Mouse (Mus musculus): ENCODE data around the gene Rassf5. TPM values are rescaled to one million over a fixed set of nuclear protein-coding genes. Genes with fewer than 3 reads are reported as not detected.

Rassf5 gene
- polyA plus RNA-seq, 1 experiment from 2014 or later: 7.9 TPM

- H3K36me3 ChIP-seq (ENCODE audit: control insufficient read depth, insufficient read depth, low read length): no peaks in the 10 kb centered on the region
- H3K4me1 ChIP-seq (replicated peaks; ENCODE audit: control insufficient read depth, insufficient read depth): 0 out of 2 replicates have a peak, but pooled peaks cover 4% of the 10 kb centered on the region
- peak overlapping the region; percentile 18; the same call in 1 of the 2 replicates for H3K9ac ChIP-seq (ENCODE audit: low read length)
- ATAC-seq (ENCODE audit: low FRiP score, low TSS enrichment) (no peak; the same call in 1 of the 2 replicates), DNase-seq (ENCODE audit: low spot score) (peak; percentile 43)
- H3K27me3 ChIP-seq (ENCODE audit: control insufficient read depth, insufficient read depth, low read length): no peaks in the 10 kb centered on the region
- H3K4me3 ChIP-seq (ENCODE audit: low read depth, low read length): no peak overlapping the region
- no peak for TF ChIP-seq EP300 (optimal IDR thresholded peaks at IDR 0.05)
- TF ChIP-seq CTCF (IDR thresholded peaks at IDR 0.05; ENCODE audit: low read depth): peak; percentile 82
- WGBS: 9% methylated on average over 7 of the region's 7 CpGs
- H3K9me3 ChIP-seq (ENCODE audit: control insufficient read depth, low read length): no peaks in the 10 kb centered on the region
- H3K4me2 ChIP-seq (replicated peaks; ENCODE audit: low read depth): peak overlapping the region; percentile 98
- no peak overlapping the region for H3K27ac ChIP-seq (replicated peaks)
Measured at GRCm38 (mm10) chr1:131246433-131247395, 1.7 kb upstream of the Rassf5 start.

- TF ChIP-seq EP300 (optimal IDR thresholded peaks at IDR 0.05) (no peak), CTCF (IDR thresholded peaks at IDR 0.05; ENCODE audit: low read depth) (peak; percentile 71)
- Histone ChIP-seq H3K9me3 (ENCODE audit: control insufficient read depth, low read length) (no peaks in the 10 kb centered on the region), H3K36me3 (ENCODE audit: control insufficient read depth, insufficient read depth, low read length) (no peaks in the 10 kb centered on the region), H3K27ac (replicated peaks) (no peak overlapping the region), H3K4me2 (replicated peaks; ENCODE audit: low read depth) (peak overlapping the region; percentile 98), H3K27me3 (ENCODE audit: control insufficient read depth, insufficient read depth, low read length) (no peaks in the 10 kb centered on the region), H3K9ac (ENCODE audit: low read length) (peak overlapping the region; percentile 80; the same call in 1 of the 2 replicates), H3K4me3 (ENCODE audit: low read depth, low read length) (peak overlapping the region; percentile 72), H3K4me1 (replicated peaks; ENCODE audit: control insufficient read depth, insufficient read depth) (0 out of 2 replicates have a peak, but pooled peaks cover 4% of the 10 kb centered on the region)
- ATAC-seq (ENCODE audit: low FRiP score, low TSS enrichment) (peak; percentile 57), DNase-seq (ENCODE audit: low spot score) (peak; percentile 52)
- WGBS: 9% methylated on average over 9 of the region's 9 CpGs
Measured at GRCm38 (mm10) chr1:131245926-131246325, 868 bp upstream of the Rassf5 start.

GRCm38 (mm10) chr1:131244536-131245088, 446 bp downstream of the Rassf5 start:
- peak overlapping the region; percentile 98 for H3K4me2 ChIP-seq (replicated peaks; ENCODE audit: low read depth)
- no peaks in the 10 kb centered on the region for H3K9me3 ChIP-seq (ENCODE audit: control insufficient read depth, low read length)
- H3K4me3 ChIP-seq (ENCODE audit: low read depth, low read length): peak overlapping the region; percentile 72
- ATAC-seq (ENCODE audit: low FRiP score, low TSS enrichment) (peak; percentile 24; the same call in 1 of the 2 replicates), DNase-seq (ENCODE audit: low spot score) (peak; percentile 29)
- H3K36me3 ChIP-seq (ENCODE audit: control insufficient read depth, insufficient read depth, low read length): no peaks in the 10 kb centered on the region
- no peak for TF ChIP-seq EP300 (optimal IDR thresholded peaks at IDR 0.05)
- no peak for TF ChIP-seq CTCF (IDR thresholded peaks at IDR 0.05; ENCODE audit: low read depth)
- H3K27me3 ChIP-seq (ENCODE audit: control insufficient read depth, insufficient read depth, low read length): no peaks in the 10 kb centered on the region
- H3K27ac ChIP-seq (replicated peaks): peak overlapping the region; percentile 73
- H3K9ac ChIP-seq (ENCODE audit: low read length): peak overlapping the region; percentile 80
- 0 out of 2 replicates have a peak, but pooled peaks cover 5% of the 10 kb centered on the region for H3K4me1 ChIP-seq (replicated peaks; ENCODE audit: control insufficient read depth, insufficient read depth)
- WGBS: 3% methylated on average over 53 of the region's 57 CpGs

DNA sequence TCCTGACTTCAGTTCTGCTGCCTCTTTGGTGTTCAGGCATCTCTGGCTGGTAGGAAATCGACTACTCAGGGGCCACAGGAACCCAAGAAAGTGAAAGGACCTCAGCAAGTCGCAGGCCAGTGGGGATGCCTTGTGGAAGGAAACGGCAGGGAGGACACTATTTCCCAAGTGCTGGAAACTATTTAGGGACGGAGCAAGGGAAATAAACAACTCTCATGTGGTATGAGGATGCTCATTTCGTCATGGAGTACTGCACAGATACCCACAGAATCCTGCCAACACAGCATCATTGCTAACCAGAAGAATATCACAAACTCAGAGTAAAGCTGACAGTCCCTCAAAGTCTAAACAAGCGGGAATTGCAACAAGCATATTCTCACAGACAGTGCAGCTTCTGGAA, 2.1 kb downstream of the Rassf5 start:
- DNase-seq (ENCODE audit: low spot score): no peak
- Histone ChIP-seq H3K4me2 (replicated peaks; ENCODE audit: low read depth) (peak overlapping the region; percentile 98), H3K27ac (replicated peaks) (no peak overlapping the region; the same call in 1 of the 2 replicates), H3K4me3 (ENCODE audit: low read depth, low read length) (0 out of 2 replicates have a peak overlapping the region, but pooled peaks have one; percentile 72), H3K36me3 (ENCODE audit: control insufficient read depth, insufficient read depth, low read length) (no peaks in the 10 kb centered on the region), H3K4me1 (replicated peaks; ENCODE audit: control insufficient read depth, insufficient read depth) (0 out of 2 replicates have a peak, but pooled peaks cover 8% of the 10 kb centered on the region), H3K9ac (ENCODE audit: low read length) (no peak overlapping the region), H3K9me3 (ENCODE audit: control insufficient read depth, low read length) (no peaks in the 10 kb centered on the region), H3K27me3 (ENCODE audit: control insufficient read depth, insufficient read depth, low read length) (no peaks in the 10 kb centered on the region)
- WGBS: 38% methylated on average over 6 of the region's 6 CpGs
- no peak for TF ChIP-seq CTCF (IDR thresholded peaks at IDR 0.05; ENCODE audit: low read depth)
- TF ChIP-seq EP300 (optimal IDR thresholded peaks at IDR 0.05): no peak
- ATAC-seq (ENCODE audit: low FRiP score, low TSS enrichment): no peak

GRCm38 (mm10) chr1:131239576-131240193, 5.4 kb downstream of the Rassf5 start:
- ATAC-seq (ENCODE audit: low FRiP score, low TSS enrichment) (peak; percentile 16; the same call in 1 of the 2 replicates), DNase-seq (ENCODE audit: low spot score) (no peak)
- 77% methylated on average over 12 of the region's 12 CpGs for WGBS
- Histone ChIP-seq H3K9ac (ENCODE audit: low read length) (peak overlapping the region; percentile 41; the same call in 1 of the 2 replicates), H3K4me1 (replicated peaks; ENCODE audit: control insufficient read depth, insufficient read depth) (0 out of 2 replicates have a peak, but pooled peaks cover 4% of the 10 kb centered on the region), H3K4me3 (ENCODE audit: low read depth, low read length) (no peak overlapping the region), H3K27me3 (ENCODE audit: control insufficient read depth, insufficient read depth, low read length) (no peaks in the 10 kb centered on the region), H3K9me3 (ENCODE audit: control insufficient read depth, low read length) (no peaks in the 10 kb centered on the region), H3K36me3 (ENCODE audit: control insufficient read depth, insufficient read depth, low read length) (no peaks in the 10 kb centered on the region), H3K4me2 (replicated peaks; ENCODE audit: low read depth) (no peak overlapping the region), H3K27ac (replicated peaks) (peak overlapping the region; percentile 67)
- TF ChIP-seq EP300 (optimal IDR thresholded peaks at IDR 0.05): no peak
- TF ChIP-seq CTCF (IDR thresholded peaks at IDR 0.05; ENCODE audit: low read depth): no peak
